In the genomic region with DNA sequence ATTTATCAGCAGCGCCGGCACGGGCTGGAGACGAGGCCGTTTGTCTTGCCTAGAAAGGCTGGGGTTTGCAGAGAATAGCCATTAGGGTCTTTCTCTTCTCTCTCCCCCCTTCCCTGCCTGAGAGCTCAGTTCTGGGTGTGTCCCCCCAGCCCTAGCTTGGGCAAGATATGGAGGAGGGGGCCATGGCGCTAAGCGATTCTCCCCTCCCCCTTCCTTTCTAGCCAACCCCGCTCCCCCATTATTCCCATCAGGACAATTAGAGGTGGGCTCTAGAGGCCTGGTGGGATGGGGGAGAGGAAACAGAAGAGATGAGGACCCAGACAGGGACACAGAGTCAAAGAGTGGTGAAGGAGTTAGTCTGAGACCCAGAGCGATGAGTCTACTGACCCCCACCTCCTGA, we compare ENCODE assay signal across 14 mouse cellular contexts. TPM values are rescaled to one million over a fixed set of nuclear protein-coding genes. Genes with fewer than 3 reads are reported as not detected.
DNase-seq lines count a peak whose midpoint lies in the region; ATAC-seq and TF ChIP-seq lines count a peak whose summit lies in the region.
"Had no signal": no experiment of that assay in that cellular context is flagged by ENCODE, and none has a peak within 500 bp of the region (broad histone marks: within the 10 kb centered on the region; RNA-seq: fewer than 3 reads in every experiment).

No protein-coding gene starts in this region.

- H3K4me3 ChIP-seq in kidney, adult 2 months (ENCODE audit: insufficient read depth, low read depth, low read length) = peak overlapping the region; percentile 76
- peak overlapping the region; percentile 77 for H3K4me3 ChIP-seq in brown adipose tissue, adult 24 weeks (ENCODE audit: insufficient read depth, low read depth, low read length)
- H3K4me3 ChIP-seq in hindbrain, postnatal 0 days (ENCODE audit: low read length) = peak overlapping the region; percentile 24; the same call in 1 of the 2 replicates
- H3K4me3 ChIP-seq in neural tube, embryonic 11.5 days (ENCODE audit: low read depth, low read length) = peak overlapping the region; percentile 96
- H3K4me3 ChIP-seq in midbrain, postnatal 0 days (ENCODE audit: low read depth, low read length) = no peak overlapping the region
- H3K4me3 ChIP-seq: forebrain, embryonic 15.5 days had no signal

- TF ChIP-seq CTCF in kidney, adult 2 months (conservative IDR thresholded peaks at IDR 0.05; ENCODE audit: insufficient read depth, insufficient read length, low read depth, low read length) = no peak
- TF ChIP-seq CTCF in hindbrain, postnatal 0 days (IDR thresholded peaks at IDR 0.05; ENCODE audit: low read depth) = no peak
- no peak for TF ChIP-seq CTCF in midbrain, postnatal 0 days (IDR thresholded peaks at IDR 0.05)

- no peaks in the 10 kb centered on the region for H3K36me3 ChIP-seq in kidney, adult 2 months (ENCODE audit: control insufficient read depth, insufficient read depth, low read length)
- H3K36me3 ChIP-seq in hindbrain, postnatal 0 days (ENCODE audit: insufficient read depth, low read length) = no peaks in the 10 kb centered on the region
- no peaks in the 10 kb centered on the region for H3K36me3 ChIP-seq in neural tube, embryonic 11.5 days (ENCODE audit: control insufficient read depth, insufficient read depth, low read length)
- no peaks in the 10 kb centered on the region for H3K36me3 ChIP-seq in midbrain, postnatal 0 days (ENCODE audit: insufficient read depth, low read length)
- H3K36me3 ChIP-seq: forebrain, embryonic 15.5 days had no signal

- TF ChIP-seq POLR2A in kidney, adult 2 months (IDR thresholded peaks at IDR 0.05; ENCODE audit: low read depth, low read length) = no peak

- no peaks in the 10 kb centered on the region for H3K9me3 ChIP-seq in hindbrain, postnatal 0 days (ENCODE audit: low read length)
- H3K9me3 ChIP-seq in neural tube, embryonic 11.5 days (ENCODE audit: control insufficient read depth, low read length) = no peaks in the 10 kb centered on the region
- H3K9me3 ChIP-seq in midbrain, postnatal 0 days (ENCODE audit: low read length) = no peaks in the 10 kb centered on the region
- H3K9me3 ChIP-seq: forebrain, embryonic 15.5 days had no signal

- no peaks in the 10 kb centered on the region for H3K27me3 ChIP-seq in kidney, adult 2 months (replicated peaks; ENCODE audit: control insufficient read depth, insufficient read depth, low read length)
- H3K27me3 ChIP-seq in hindbrain, postnatal 0 days (ENCODE audit: insufficient read depth, low read length) = peaks cover 88% of the 10 kb centered on the region
- no peaks in the 10 kb centered on the region for H3K27me3 ChIP-seq in neural tube, embryonic 11.5 days (ENCODE audit: control insufficient read depth, insufficient read depth, low read length)
- H3K27me3 ChIP-seq in midbrain, postnatal 0 days (ENCODE audit: insufficient read depth, low read length) = peaks cover 80% of the 10 kb centered on the region

- H3K27ac ChIP-seq in kidney, adult 2 months (ENCODE audit: insufficient read depth, low read depth, low read length) = peak overlapping the region; percentile 91
- no peak overlapping the region for H3K27ac ChIP-seq in brown adipose tissue, adult 24 weeks (replicated peaks; ENCODE audit: low read depth, low read length)
- no peak overlapping the region for H3K27ac ChIP-seq in hindbrain, postnatal 0 days
- peak overlapping the region; percentile 100 for H3K27ac ChIP-seq in neural tube, embryonic 11.5 days (ENCODE audit: low read depth, low read length)
- no peak overlapping the region for H3K27ac ChIP-seq in midbrain, postnatal 0 days (ENCODE audit: low read depth, low read length)
- H3K27ac ChIP-seq: forebrain, embryonic 15.5 days; macrophage had no signal

- H3K4me2 ChIP-seq in hindbrain, postnatal 0 days (ENCODE audit: low read depth, low read length) = peak overlapping the region; percentile 38
- peak overlapping the region; percentile 100 for H3K4me2 ChIP-seq in neural tube, embryonic 11.5 days (ENCODE audit: low read depth)
- no peak overlapping the region for H3K4me2 ChIP-seq in midbrain, postnatal 0 days (ENCODE audit: low read depth, low read length, poor library complexity, severe bottlenecking)

- no peak overlapping the region for H3K9ac ChIP-seq in hindbrain, postnatal 0 days (replicated peaks; ENCODE audit: low read length)
- H3K9ac ChIP-seq in neural tube, embryonic 11.5 days (ENCODE audit: low read length) = peak overlapping the region; percentile 100
- no peak overlapping the region for H3K9ac ChIP-seq in midbrain, postnatal 0 days (replicated peaks; ENCODE audit: low read length, poor library complexity, severe bottlenecking)
- H3K9ac ChIP-seq: forebrain, embryonic 15.5 days had no signal

- no peak for DNase-seq in kidney, adult 2 months
- DNase-seq in kidney, postnatal 25 days = no peak
- DNase-seq in hindbrain, postnatal 0 days (ENCODE audit: low spot score) = no peak
- DNase-seq in neural tube, embryonic 11.5 days (ENCODE audit: low spot score) = no peak
- DNase-seq in layer of hippocampus, adult 9-11 months = no peak
- no peak for DNase-seq in adrenal gland, adult 2 months
- no peak for DNase-seq in midbrain, postnatal 0 days (ENCODE audit: low spot score)
- DNase-seq: cerebellum, adult 18-20 months; right cerebral cortex, adult 18-20 months had no signal

- peaks cover 15% of the 10 kb centered on the region; the same call in 1 of the 2 replicates for H3K4me1 ChIP-seq in kidney, adult 2 months (ENCODE audit: control insufficient read depth, insufficient read depth, low read length)
- no peaks in the 10 kb centered on the region for H3K4me1 ChIP-seq in brown adipose tissue, adult 24 weeks (ENCODE audit: control insufficient read depth, insufficient read depth, insufficient read length, low read length)
- no peaks in the 10 kb centered on the region for H3K4me1 ChIP-seq in hindbrain, postnatal 0 days (ENCODE audit: insufficient read depth, low read length)
- peaks cover 18% of the 10 kb centered on the region for H3K4me1 ChIP-seq in neural tube, embryonic 11.5 days (ENCODE audit: control insufficient read depth, insufficient read depth, low read length)
- H3K4me1 ChIP-seq in midbrain, postnatal 0 days (ENCODE audit: insufficient read depth, low read length) = no peaks in the 10 kb centered on the region

- WGBS in kidney, adult 2 months = 10% methylated on average over 9 of the region's 9 CpGs
- WGBS in hindbrain, postnatal 0 days = under 1% methylated on average over 9 of the region's 9 CpGs
- under 1% methylated on average over 9 of the region's 9 CpGs for WGBS in neural tube, embryonic 11.5 days
- WGBS in midbrain, postnatal 0 days = 0% methylated on average over 9 of the region's 9 CpGs

- ATAC-seq in hindbrain, postnatal 0 days = no peak
- ATAC-seq in neural tube, embryonic 11.5 days (ENCODE audit: insufficient read depth, low FRiP score, low TSS enrichment) = peak; percentile 22
- ATAC-seq in midbrain, postnatal 0 days (ENCODE audit: low FRiP score) = no peak
- ATAC-seq: forebrain, embryonic 15.5 days had no signal

RNA-seq across cellular contexts. Expression of a gene that starts 1.0 kb away (rescaled TPM):
- polyA plus RNA-seq in kidney, adult 2 months (2012; rRNA removed) = 15.5 and 16.5 TPM in 2 replicates
- polyA plus RNA-seq in brown adipose tissue, adult 24 weeks (2012; ENCODE audit: insufficient read depth, insufficient read length, missing spikeins) = 2.1 and 2.6 TPM in 2 replicates
- total RNA-seq in hindbrain, postnatal 0 days (2014; rRNA removed) = 11.0 and 21.7 TPM in 2 replicates
- 10.1 and 16.8 TPM in 2 replicates for polyA plus RNA-seq in hindbrain, postnatal 0 days (2015; fragmentation: Nextera tagmentation; extraction: Ambion mirVana)
- polyA plus RNA-seq in neural tube, embryonic 11.5 days (2014; fragmentation: Nextera tagmentation; extraction: Ambion mirVana) = 65.5 and 65.9 TPM in 2 replicates
- total RNA-seq in adrenal gland, adult 2 months (2021) = 10 to 100 TPM; 46.4 to 46.7 TPM
- polyA plus RNA-seq in adrenal gland, adult 2 months (2012; rRNA removed) = 48.8 and 55.9 TPM in 2 replicates
- 0.19 TPM in 1 of 2 replicates, not detected in the other for total RNA-seq in midbrain, postnatal 0 days (2014; rRNA removed)
- polyA plus RNA-seq in midbrain, postnatal 0 days (2015; fragmentation: Nextera tagmentation; extraction: Ambion mirVana) = not detected in 2 replicates
- total RNA-seq: granulocyte monocyte progenitor cell, adult 5-6 weeks had no signal
- polyA plus RNA-seq: CD4-positive, CD25-positive, alpha-beta regulatory T cell, adult 4 months; forebrain, embryonic 15.5 days; macrophage had no signal

RNA-seq across cellular contexts. Expression of a gene that starts 4.9 kb away (rescaled TPM):
- polyA plus RNA-seq in kidney, adult 2 months (2012; rRNA removed) = 62.7 and 67.9 TPM in 2 replicates
- polyA plus RNA-seq in brown adipose tissue, adult 24 weeks (2012; ENCODE audit: insufficient read depth, insufficient read length, missing spikeins) = 0.91 and 1.9 TPM in 2 replicates
- 23.2 and 30.2 TPM in 2 replicates for total RNA-seq in hindbrain, postnatal 0 days (2014; rRNA removed)
- polyA plus RNA-seq in hindbrain, postnatal 0 days (2015; fragmentation: Nextera tagmentation; extraction: Ambion mirVana) = 29.0 and 36.3 TPM in 2 replicates
- polyA plus RNA-seq in neural tube, embryonic 11.5 days (2014; fragmentation: Nextera tagmentation; extraction: Ambion mirVana) = 81.4 and 87.2 TPM in 2 replicates
- 10 to 100 TPM; 33.0 to 72.2 TPM for total RNA-seq in adrenal gland, adult 2 months (2021)
- polyA plus RNA-seq in adrenal gland, adult 2 months (2012; rRNA removed) = 201 and 210 TPM in 2 replicates
- 0.22 TPM in 1 of 2 replicates, not detected in the other for total RNA-seq in midbrain, postnatal 0 days (2014; rRNA removed)
- polyA plus RNA-seq in midbrain, postnatal 0 days (2015; fragmentation: Nextera tagmentation; extraction: Ambion mirVana) = not detected in 2 replicates
- total RNA-seq: granulocyte monocyte progenitor cell, adult 5-6 weeks had no signal
- polyA plus RNA-seq: CD4-positive, CD25-positive, alpha-beta regulatory T cell, adult 4 months; forebrain, embryonic 15.5 days; macrophage had no signal

RNA-seq across cellular contexts. Expression of a gene that starts 5.7 kb away (rescaled TPM):
- 51.7 and 69.9 TPM in 2 replicates for polyA plus RNA-seq in kidney, adult 2 months (2012; rRNA removed)
- 0.58 and 1.9 TPM in 2 replicates for polyA plus RNA-seq in brown adipose tissue, adult 24 weeks (2012; ENCODE audit: insufficient read depth, insufficient read length, missing spikeins)
- total RNA-seq in hindbrain, postnatal 0 days (2014; rRNA removed) = 28.0 and 66.5 TPM in 2 replicates
- 4.6 and 6.2 TPM in 2 replicates for polyA plus RNA-seq in hindbrain, postnatal 0 days (2015; fragmentation: Nextera tagmentation; extraction: Ambion mirVana)
- 27.9 and 28.2 TPM in 2 replicates for polyA plus RNA-seq in neural tube, embryonic 11.5 days (2014; fragmentation: Nextera tagmentation; extraction: Ambion mirVana)
- total RNA-seq in adrenal gland, adult 2 months (2021) = 10 to 100 TPM; 67.3 to 93.9 TPM
- 357 and 428 TPM in 2 replicates for polyA plus RNA-seq in adrenal gland, adult 2 months (2012; rRNA removed)
- 3.4 TPM in 1 of 2 replicates, not detected in the other for total RNA-seq in midbrain, postnatal 0 days (2014; rRNA removed)
- not detected in 2 replicates for polyA plus RNA-seq in midbrain, postnatal 0 days (2015; fragmentation: Nextera tagmentation; extraction: Ambion mirVana)
- total RNA-seq: granulocyte monocyte progenitor cell, adult 5-6 weeks had no signal
- polyA plus RNA-seq: CD4-positive, CD25-positive, alpha-beta regulatory T cell, adult 4 months; forebrain, embryonic 15.5 days; macrophage had no signal

RNA-seq across cellular contexts. Expression of a gene that starts 15.7 kb away (rescaled TPM):
- polyA plus RNA-seq in kidney, adult 2 months (2012; rRNA removed) = 7.7 and 8.4 TPM in 2 replicates
- polyA plus RNA-seq in brown adipose tissue, adult 24 weeks (2012; ENCODE audit: insufficient read depth, insufficient read length, missing spikeins) = 1.1 and 1.2 TPM in 2 replicates
- total RNA-seq in hindbrain, postnatal 0 days (2014; rRNA removed) = 16.5 and 24.3 TPM in 2 replicates
- polyA plus RNA-seq in hindbrain, postnatal 0 days (2015; fragmentation: Nextera tagmentation; extraction: Ambion mirVana) = 109 and 113 TPM in 2 replicates
- polyA plus RNA-seq in neural tube, embryonic 11.5 days (2014; fragmentation: Nextera tagmentation; extraction: Ambion mirVana) = 49.0 and 49.1 TPM in 2 replicates
- 10 to 100 TPM; 15.2 to 31.6 TPM for total RNA-seq in adrenal gland, adult 2 months (2021)
- 43.4 and 45.6 TPM in 2 replicates for polyA plus RNA-seq in adrenal gland, adult 2 months (2012; rRNA removed)
- total RNA-seq in midbrain, postnatal 0 days (2014; rRNA removed) = 1.5 TPM in 1 of 2 replicates, not detected in the other
- not detected in 2 replicates for polyA plus RNA-seq in midbrain, postnatal 0 days (2015; fragmentation: Nextera tagmentation; extraction: Ambion mirVana)
- polyA plus RNA-seq: CD4-positive, CD25-positive, alpha-beta regulatory T cell, adult 4 months; forebrain, embryonic 15.5 days; macrophage had no signal

RNA-seq across cellular contexts. Expression of a gene that starts 16.2 kb away (rescaled TPM):
- 27.8 and 29.6 TPM in 2 replicates for polyA plus RNA-seq in kidney, adult 2 months (2012; rRNA removed)
- not detected in 2 replicates for polyA plus RNA-seq in brown adipose tissue, adult 24 weeks (2012; ENCODE audit: insufficient read depth, insufficient read length, missing spikeins)
- 0.40 TPM in 1 of 2 replicates, not detected in the other for total RNA-seq in hindbrain, postnatal 0 days (2014; rRNA removed)
- polyA plus RNA-seq in hindbrain, postnatal 0 days (2015; fragmentation: Nextera tagmentation; extraction: Ambion mirVana) = 0.13 TPM in 1 of 2 replicates, not detected in the other
- 60.7 and 67.9 TPM in 2 replicates for polyA plus RNA-seq in neural tube, embryonic 11.5 days (2014; fragmentation: Nextera tagmentation; extraction: Ambion mirVana)
- total RNA-seq in adrenal gland, adult 2 months (2021) = 100 to 1,000 TPM; 183 to 377 TPM
- polyA plus RNA-seq in adrenal gland, adult 2 months (2012; rRNA removed) = 156 and 180 TPM in 2 replicates
- total RNA-seq in midbrain, postnatal 0 days (2014; rRNA removed) = not detected in 2 replicates
- polyA plus RNA-seq in midbrain, postnatal 0 days (2015; fragmentation: Nextera tagmentation; extraction: Ambion mirVana) = not detected in 2 replicates
- total RNA-seq: granulocyte monocyte progenitor cell, adult 5-6 weeks had no signal
- polyA plus RNA-seq: forebrain, embryonic 15.5 days; macrophage had no signal

Comparison
In these comparisons a context has a peak if more than half of its experiments do, and no peak if none do; other contexts are left out.
1. H3K27ac ChIP-seq: peak in kidney, adult 2 months (single experiment) and neural tube, embryonic 11.5 days (single experiment); none in brown adipose tissue, adult 24 weeks (single experiment), hindbrain, postnatal 0 days (single experiment) and midbrain, postnatal 0 days (single experiment).
2. RNA of a gene that starts 4.9 kb away (polyA plus RNA-seq): 201 to 210 TPM in adrenal gland, adult 2 months, 81.4 to 87.2 TPM in neural tube, embryonic 11.5 days, 62.7 to 67.9 TPM in kidney, adult 2 months and 29.0 to 36.3 TPM in hindbrain, postnatal 0 days; 0.91 to 1.9 TPM in brown adipose tissue, adult 24 weeks and not detected in midbrain, postnatal 0 days; every median in the first group is over 10 times any median in the second.